Mouse (Mus musculus): Measurements from ENCODE around the gene Clvs2. TPM values are rescaled to one million over a fixed set of nuclear protein-coding genes. Genes with fewer than 3 reads are reported as not detected.

Gene Clvs2
- polyA plus RNA-seq, 2 experiments = not detected

- 68% methylated on average over 1 of the region's 1 CpGs for WGBS (ENCODE audit: insufficient replicate concordance)
Observed at GRCm38 (mm10) chr10:33613197-33613596, 11.4 kb downstream of the Clvs2 start.

GRCm38 (mm10) chr10:33592732-33593131 lies 31.8 kb downstream of the Clvs2 start:
- TF ChIP-seq CTCF (IDR thresholded peaks at IDR 0.05; ENCODE audit: low read depth) (no peak), EP300 (IDR thresholded peaks at IDR 0.05; ENCODE audit: low read depth) (no peak)
- Histone ChIP-seq H3K36me3 (replicated peaks; ENCODE audit: control insufficient read depth, insufficient read depth, low read depth) (no peaks in the 10 kb centered on the region), H3K4me3 (ENCODE audit: insufficient read depth in 1 of 2, low read depth in 2 of 2, low read length in 2 of 2) (no peak overlapping the region), H3K9ac (replicated peaks) (no peak overlapping the region), H3K4me1 (replicated peaks; ENCODE audit: control insufficient read depth in 2 of 2, insufficient read depth in 2 of 2, low read length in 1 of 2) (no peaks in the 10 kb centered on the region), H3K27ac (no peak overlapping the region), H3K4me2 (ENCODE audit: low read depth) (no peak overlapping the region), H3K27me3 (ENCODE audit: control insufficient read depth, insufficient read depth, low read length) (no peaks in the 10 kb centered on the region), H3K9me3 (ENCODE audit: control insufficient read depth, low read length) (no peaks in the 10 kb centered on the region)
- 74% methylated on average over 16 of the region's 16 CpGs for WGBS (ENCODE audit: insufficient replicate concordance)
- ATAC-seq (ENCODE audit: insufficient read depth) (no peak), DNase-seq (ENCODE audit: low read depth in 3 of 3, low spot score in 3 of 3) (no peak)

More at GRCm38 (mm10) chr10:33613197-33613596, 11.4 kb downstream of the Clvs2 start:
- H3K36me3 ChIP-seq (replicated peaks; ENCODE audit: control insufficient read depth, insufficient read depth, low read depth) = no peaks in the 10 kb centered on the region
- no peak overlapping the region for H3K4me2 ChIP-seq (ENCODE audit: low read depth)
- H3K4me3 ChIP-seq (ENCODE audit: insufficient read depth in 1 of 2, low read depth in 2 of 2, low read length in 2 of 2) = no peak overlapping the region
- no peaks in the 10 kb centered on the region for H3K27me3 ChIP-seq (ENCODE audit: control insufficient read depth, insufficient read depth, low read length)
- H3K4me1 ChIP-seq (replicated peaks; ENCODE audit: control insufficient read depth in 2 of 2, insufficient read depth in 2 of 2, low read length in 1 of 2) = no peaks in the 10 kb centered on the region
- H3K27ac ChIP-seq = no peak overlapping the region
- DNase-seq (ENCODE audit: low read depth in 3 of 3, low spot score in 3 of 3) = no peak
- no peak for ATAC-seq (ENCODE audit: insufficient read depth)
- no peak overlapping the region for H3K9ac ChIP-seq (replicated peaks)
- no peak for TF ChIP-seq EP300 (IDR thresholded peaks at IDR 0.05; ENCODE audit: low read depth)
- TF ChIP-seq CTCF (IDR thresholded peaks at IDR 0.05; ENCODE audit: low read depth) = no peak
- H3K9me3 ChIP-seq (ENCODE audit: control insufficient read depth, low read length) = no peaks in the 10 kb centered on the region

- ATAC-seq (ENCODE audit: insufficient read depth) = no peak
- 50% methylated on average over 2 of the region's 2 CpGs for WGBS (ENCODE audit: insufficient replicate concordance)
- Histone ChIP-seq H3K4me2 (ENCODE audit: low read depth) (no peak overlapping the region), H3K36me3 (replicated peaks; ENCODE audit: control insufficient read depth, insufficient read depth, low read depth) (no peaks in the 10 kb centered on the region), H3K27me3 (ENCODE audit: control insufficient read depth, insufficient read depth, low read length) (no peaks in the 10 kb centered on the region), H3K27ac (no peak overlapping the region), H3K4me3 (ENCODE audit: insufficient read depth in 1 of 2, low read depth in 2 of 2, low read length in 2 of 2) (no peak overlapping the region), H3K9ac (replicated peaks) (no peak overlapping the region), H3K9me3 (ENCODE audit: control insufficient read depth, low read length) (no peaks in the 10 kb centered on the region), H3K4me1 (replicated peaks; ENCODE audit: control insufficient read depth in 2 of 2, insufficient read depth in 2 of 2, low read length in 1 of 2) (no peaks in the 10 kb centered on the region)
- no peak for DNase-seq (ENCODE audit: low read depth in 3 of 3, low spot score in 3 of 3)
- no peak for TF ChIP-seq CTCF (IDR thresholded peaks at IDR 0.05; ENCODE audit: low read depth)
- TF ChIP-seq EP300 (IDR thresholded peaks at IDR 0.05; ENCODE audit: low read depth) = no peak
Observed at GRCm38 (mm10) chr10:33588800-33589199, 35.8 kb downstream of the Clvs2 start.

DNA sequence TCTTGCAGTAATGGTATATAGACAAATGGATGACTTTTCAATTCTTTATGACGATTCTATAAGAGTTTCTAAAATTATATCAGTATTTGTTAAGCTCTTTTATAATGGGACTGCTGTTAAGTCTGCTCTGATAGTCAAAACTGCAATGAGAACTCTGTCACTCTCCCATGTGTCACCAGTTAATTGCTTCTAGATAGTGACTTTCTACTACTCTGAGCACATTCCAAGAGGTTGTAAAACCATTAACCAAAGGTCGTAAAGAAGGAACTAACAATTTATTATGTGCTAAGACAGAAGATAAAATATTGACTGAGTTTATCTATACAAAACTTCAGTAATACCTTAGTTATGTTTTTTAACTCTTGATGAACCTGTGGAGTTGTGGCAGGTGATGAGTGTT lies 37.5 kb downstream of the Clvs2 start:
- Histone ChIP-seq H3K4me2 (ENCODE audit: low read depth) (no peak overlapping the region), H3K9me3 (ENCODE audit: control insufficient read depth, low read length) (no peaks in the 10 kb centered on the region), H3K27ac (no peak overlapping the region), H3K36me3 (replicated peaks; ENCODE audit: control insufficient read depth, insufficient read depth, low read depth) (no peaks in the 10 kb centered on the region), H3K4me1 (replicated peaks; ENCODE audit: control insufficient read depth in 2 of 2, insufficient read depth in 2 of 2, low read length in 1 of 2) (no peaks in the 10 kb centered on the region), H3K9ac (replicated peaks) (no peak overlapping the region), H3K27me3 (ENCODE audit: control insufficient read depth, insufficient read depth, low read length) (no peaks in the 10 kb centered on the region), H3K4me3 (ENCODE audit: insufficient read depth in 1 of 2, low read depth in 2 of 2, low read length in 2 of 2) (no peak overlapping the region)
- WGBS (ENCODE audit: insufficient replicate concordance) = 30% methylated on average over 2 of the region's 2 CpGs
- ATAC-seq (ENCODE audit: insufficient read depth) = no peak
- no peak for TF ChIP-seq EP300 (IDR thresholded peaks at IDR 0.05; ENCODE audit: low read depth)
- no peak for TF ChIP-seq CTCF (IDR thresholded peaks at IDR 0.05; ENCODE audit: low read depth)
- DNase-seq (ENCODE audit: low read depth in 3 of 3, low spot score in 3 of 3) = no peak

- ATAC-seq (ENCODE audit: insufficient read depth) = no peak
- H3K27me3 ChIP-seq (ENCODE audit: control insufficient read depth, insufficient read depth, low read length) = no peaks in the 10 kb centered on the region
- TF ChIP-seq CTCF (IDR thresholded peaks at IDR 0.05; ENCODE audit: low read depth) (no peak), EP300 (IDR thresholded peaks at IDR 0.05; ENCODE audit: low read depth) (no peak)
- H3K36me3 ChIP-seq (replicated peaks; ENCODE audit: control insufficient read depth, insufficient read depth, low read depth) = no peaks in the 10 kb centered on the region
- no peak overlapping the region for H3K27ac ChIP-seq
- H3K4me2 ChIP-seq (ENCODE audit: low read depth) = no peak overlapping the region
- 43% methylated on average over 3 of the region's 3 CpGs for WGBS (ENCODE audit: insufficient replicate concordance)
- H3K9ac ChIP-seq (replicated peaks) = no peak overlapping the region
- H3K9me3 ChIP-seq (ENCODE audit: control insufficient read depth, low read length) = no peaks in the 10 kb centered on the region
- no peak overlapping the region for H3K4me3 ChIP-seq (ENCODE audit: insufficient read depth in 1 of 2, low read depth in 2 of 2, low read length in 2 of 2)
- DNase-seq (ENCODE audit: low read depth in 3 of 3, low spot score in 3 of 3) = no peak
- no peaks in the 10 kb centered on the region for H3K4me1 ChIP-seq (replicated peaks; ENCODE audit: control insufficient read depth in 2 of 2, insufficient read depth in 2 of 2, low read length in 1 of 2)
Observed at GRCm38 (mm10) chr10:33558081-33558480, 66.5 kb downstream of the Clvs2 start.
